Mouse (Mus musculus): ENCODE measurements around the gene Map3k10.

The Map3k10 gene

GRCm38 (mm10) chr7:27674522-27675221 is at the start of gene Map3k10:
Gene Map3k10 (minus strand): TSS chr7:27674598.
- peak; percentile 86 for DNase-seq (ENCODE audit: low read depth)

DNA sequence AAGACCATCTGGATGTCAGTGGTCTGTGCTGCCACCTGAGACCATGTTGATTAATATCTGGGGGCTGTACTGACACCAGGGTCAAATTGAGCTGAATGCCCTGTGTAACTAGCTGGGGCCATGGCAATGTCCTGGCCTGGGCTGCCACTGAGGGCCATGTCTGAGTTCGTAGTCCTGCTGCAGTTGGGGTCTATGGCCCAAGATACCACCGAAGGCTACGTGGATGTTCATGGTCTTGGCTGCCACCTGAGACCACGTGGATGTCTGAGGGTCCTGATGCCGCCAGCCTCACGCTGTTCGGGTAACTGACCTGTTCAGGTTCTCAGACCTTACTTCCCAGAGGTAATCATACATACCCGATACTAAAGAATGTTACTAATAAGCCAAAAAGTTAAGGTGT is 47.6 kb upstream of the Map3k10 start:
- no peak for DNase-seq (ENCODE audit: low read depth)

DNA sequence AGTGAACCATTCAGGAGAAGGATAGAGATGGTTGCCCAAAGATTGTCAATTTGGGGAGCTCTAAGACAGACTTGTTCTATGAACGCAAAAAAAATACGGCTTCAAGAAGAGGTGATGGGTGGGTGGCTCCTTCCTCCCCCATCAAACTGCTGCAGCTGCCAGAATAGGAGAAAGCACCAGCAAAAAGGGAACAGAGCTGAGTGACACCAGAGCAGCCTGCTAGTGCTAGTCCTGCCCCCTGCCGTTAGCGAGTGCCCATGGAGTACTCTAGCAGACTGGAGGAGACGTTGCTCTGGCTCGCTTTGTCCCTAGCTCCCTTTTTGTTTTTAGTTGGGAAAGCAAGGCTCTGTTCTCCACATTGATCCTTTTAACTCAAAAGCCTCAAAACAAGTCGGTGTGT is 36.0 kb upstream of the Map3k10 start:
- no peak for DNase-seq (ENCODE audit: low read depth)

DNA sequence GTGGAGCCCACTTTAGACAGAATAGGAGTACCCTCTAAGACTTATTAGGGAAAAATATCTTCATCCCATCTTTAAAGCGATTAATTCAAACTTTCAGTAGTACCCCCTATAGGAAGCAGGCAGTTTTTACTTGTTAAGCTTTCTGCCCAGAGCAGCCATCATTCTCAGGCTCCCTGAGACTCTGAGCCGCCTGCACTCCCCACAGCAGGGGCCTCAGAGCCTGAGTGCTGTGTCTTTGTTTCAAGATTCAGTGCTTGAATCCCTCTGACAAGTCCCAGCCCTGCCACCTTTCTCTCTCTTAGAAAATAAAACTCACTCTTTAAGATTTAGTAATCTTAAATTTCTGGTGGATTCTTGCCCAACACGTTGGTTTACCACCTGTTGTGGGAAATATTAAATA is 22.3 kb upstream of the Map3k10 start:
- no peak for DNase-seq (ENCODE audit: low read depth)

- no peak for DNase-seq (ENCODE audit: low read depth)
Observed at GRCm38 (mm10) chr7:27691076-27691475, 16.7 kb upstream of the Map3k10 start.

- DNase-seq (ENCODE audit: low read depth) = peak; percentile 89
Observed at GRCm38 (mm10) chr7:27688815-27689612, 14.6 kb upstream of the Map3k10 start, which contains the start of gene Zfp607b. Gene Zfp607b (plus strand): TSS chr7:27689340.

DNA sequence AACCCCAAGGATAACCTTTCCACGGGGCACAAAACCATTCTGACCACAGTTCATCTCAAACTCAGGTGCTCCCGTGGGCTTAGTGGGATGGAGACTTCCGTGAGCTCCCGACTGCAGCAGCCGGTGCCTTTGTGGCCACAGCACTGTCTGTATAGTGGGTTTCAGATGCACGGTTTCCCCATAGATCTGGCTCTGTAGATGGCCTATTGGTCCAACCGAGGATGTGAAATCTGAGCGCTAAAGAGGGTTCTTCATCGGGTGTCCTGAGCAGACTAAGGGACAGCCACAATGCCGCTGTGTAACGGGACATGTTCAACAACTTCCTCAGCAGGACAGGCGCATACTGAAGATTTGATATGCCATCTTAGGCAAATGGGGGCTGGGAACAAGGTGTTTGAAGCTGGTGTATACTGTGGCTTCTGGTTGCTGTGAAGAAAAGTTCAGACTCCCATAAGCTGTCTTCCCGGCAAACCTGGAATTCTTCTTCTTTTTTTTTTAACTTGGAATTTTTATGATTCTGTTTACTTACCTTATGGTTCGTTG is 13.9 kb upstream of the Map3k10 start:
- DNase-seq (ENCODE audit: low read depth) = no peak

GRCm38 (mm10) chr7:27687836-27688235 is 13.4 kb upstream of the Map3k10 start:
- DNase-seq (ENCODE audit: low read depth) = no peak

GRCm38 (mm10) chr7:27687043-27687442 is 12.6 kb upstream of the Map3k10 start:
- DNase-seq (ENCODE audit: low read depth) = no peak

DNA sequence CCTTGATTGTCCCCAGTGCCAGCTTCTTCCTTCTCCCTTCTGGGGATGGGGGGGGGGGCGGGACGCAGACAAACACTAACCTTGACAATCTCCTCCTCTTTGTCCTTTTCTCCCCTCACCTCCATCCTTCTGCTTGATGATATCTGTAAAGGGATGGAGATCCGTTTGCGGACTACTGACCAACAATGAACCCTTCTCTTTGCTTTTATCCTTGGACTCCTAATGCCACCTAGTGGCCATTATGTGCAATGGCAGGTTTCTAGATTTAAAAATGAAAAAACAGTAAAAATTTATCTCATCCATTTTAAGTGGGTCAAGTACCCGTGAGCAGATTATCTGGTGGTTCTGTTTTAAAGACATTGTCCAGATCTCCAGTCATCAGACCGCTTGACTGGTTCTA is 11.3 kb upstream of the Map3k10 start:
- no peak for DNase-seq (ENCODE audit: low read depth)

- no peak for DNase-seq (ENCODE audit: low read depth)
Observed at GRCm38 (mm10) chr7:27685220-27685619, 10.8 kb upstream of the Map3k10 start.

DNA sequence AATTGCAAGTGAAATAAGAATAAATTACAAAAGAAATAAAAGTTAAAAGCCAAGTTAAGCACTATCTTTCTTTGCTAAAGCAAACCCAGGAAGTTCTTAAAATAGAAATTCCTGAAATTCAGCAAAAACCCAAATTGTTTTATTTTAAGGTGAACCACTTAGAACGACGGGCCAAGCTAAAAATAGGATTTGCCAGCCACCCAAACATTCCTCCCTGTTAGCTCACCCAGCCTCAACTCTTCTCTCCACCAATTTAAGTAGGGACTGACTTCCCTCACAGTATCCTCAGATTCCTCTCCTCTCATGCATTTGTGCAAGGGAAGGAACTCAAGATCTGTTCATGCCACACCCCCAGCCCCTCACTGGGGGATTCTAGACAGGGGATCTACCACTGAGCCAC is 8.8 kb upstream of the Map3k10 start:
- no peak for DNase-seq (ENCODE audit: low read depth)

DNA sequence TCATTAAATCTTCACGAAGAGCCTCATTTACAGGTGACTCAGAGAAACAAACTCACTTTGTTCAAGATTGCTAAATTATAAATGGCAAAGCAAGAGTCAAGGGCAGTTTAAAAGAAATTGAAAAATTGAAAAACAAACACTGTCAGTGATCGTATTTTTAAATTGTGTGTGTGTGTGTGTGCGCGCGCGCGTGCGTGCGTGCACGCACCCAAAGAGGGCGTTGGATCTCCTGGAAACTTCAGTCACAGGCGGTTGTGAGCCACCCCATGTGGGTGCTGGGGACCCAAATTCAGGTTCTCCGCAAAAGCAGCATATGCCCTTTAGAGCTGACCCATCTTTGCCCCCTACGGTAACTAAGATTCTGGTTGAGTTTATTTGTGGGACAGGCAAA is 819 bp upstream of the Map3k10 start:
- no peak for DNase-seq (ENCODE audit: low read depth)

- DNase-seq (ENCODE audit: low read depth) = no peak
Observed at GRCm38 (mm10) chr7:27674195-27674521, 240 bp downstream of the Map3k10 start.

DNA sequence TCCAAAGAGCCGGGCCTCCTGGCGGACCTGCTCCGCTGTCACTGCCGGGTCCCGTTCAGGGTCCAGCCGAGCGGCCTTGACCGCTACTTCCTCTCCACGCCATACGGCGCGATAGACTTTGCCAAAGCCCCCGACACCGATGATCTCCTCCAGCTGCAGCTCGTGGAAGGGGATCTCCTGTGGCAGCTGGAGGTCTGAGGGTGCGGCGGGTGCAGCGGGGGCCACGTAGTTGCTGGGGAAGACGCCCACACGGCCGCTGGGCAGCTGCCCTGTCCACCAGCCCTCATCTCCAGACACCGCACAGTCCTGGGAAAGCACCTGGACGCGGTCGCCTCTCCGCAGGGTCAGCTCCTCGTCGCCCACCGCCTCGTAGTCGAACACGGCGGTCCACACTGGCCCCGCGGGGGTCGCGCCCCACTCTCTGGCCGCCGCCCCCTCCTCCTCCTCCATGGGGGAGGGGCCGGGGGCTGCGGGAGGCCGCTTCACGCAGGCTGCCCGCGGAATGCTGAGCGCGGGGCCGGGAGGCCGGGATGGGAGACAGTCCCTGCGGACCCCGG is 745 bp downstream of the Map3k10 start:
- no peak for DNase-seq (ENCODE audit: low read depth)

- DNase-seq (ENCODE audit: low read depth) = no peak
Observed at GRCm38 (mm10) chr7:27673064-27673574, 1.3 kb downstream of the Map3k10 start.

GRCm38 (mm10) chr7:27662038-27662437 is 12.4 kb downstream of the Map3k10 start:
- DNase-seq (ENCODE audit: low read depth) = no peak

GRCm38 (mm10) chr7:27658712-27659663 is 15.4 kb downstream of the Map3k10 start:
- DNase-seq (ENCODE audit: low read depth) = no peak

DNA sequence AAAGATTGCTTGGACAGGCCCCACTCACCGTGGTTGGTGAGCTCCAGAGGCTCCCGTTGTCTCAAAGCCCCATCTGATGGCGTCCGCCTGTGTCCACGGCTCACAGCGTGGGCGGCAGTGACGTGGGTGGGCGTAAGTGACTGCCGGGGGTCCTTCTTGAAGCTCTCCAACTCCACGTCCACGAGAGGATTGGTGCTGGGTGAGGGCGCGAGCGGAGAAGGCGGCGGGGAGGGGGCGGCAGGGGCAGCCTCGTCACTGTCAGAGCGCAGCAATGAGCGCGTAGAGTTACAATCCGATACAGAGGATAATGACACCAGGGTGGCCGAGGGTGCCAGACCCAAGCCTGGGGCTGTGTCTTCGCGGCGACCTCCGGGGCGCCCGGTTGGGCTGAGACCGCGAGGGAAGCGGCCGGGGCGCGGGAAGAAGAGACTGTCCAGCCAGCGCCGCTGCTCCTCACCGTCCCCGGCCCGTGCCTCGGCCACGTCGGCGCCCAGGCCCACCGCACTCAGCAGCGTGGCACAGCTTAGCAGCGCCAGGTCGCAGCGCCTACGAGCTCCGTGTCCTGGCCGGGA is 16.5 kb downstream of the Map3k10 start:
- DNase-seq (ENCODE audit: low read depth) = no peak

- DNase-seq (ENCODE audit: low read depth) = no peak
Observed at GRCm38 (mm10) chr7:27656600-27656999, 17.8 kb downstream of the Map3k10 start.

- DNase-seq (ENCODE audit: low read depth) = no peak
Observed at GRCm38 (mm10) chr7:27655545-27655944, 18.9 kb downstream of the Map3k10 start.

All from c-Kit-positive CD71-negative TER-119-negative erythroid progenitor cells, embryonic 14.5 days (primary cell).